Mouse (Mus musculus): ENCODE measurements at regions not wholly inside any gene's neighbourhood (a gene's known extent, or its start where the extent isn't known, plus 50 kb on each side); places are given as distances from the start of the nearest gene placed in this dataset.

- Histone ChIP-seq H3K9ac (ENCODE audit: insufficient read depth, low read depth, low read length, poor library complexity, severe bottlenecking) (no peak overlapping the region), H3K9me3 (ENCODE audit: control insufficient read depth, insufficient read depth, low read depth, low read length) (no peaks in the 10 kb centered on the region), H3K36me3 (ENCODE audit: control insufficient read depth, insufficient read depth, low read length, poor library complexity, severe bottlenecking) (no peaks in the 10 kb centered on the region), H3K4me1 (ENCODE audit: control insufficient read depth in 2 of 2, insufficient read depth in 2 of 2, low read length in 2 of 2, poor library complexity in 1 of 2) (no peaks in the 10 kb centered on the region), H3K27ac (ENCODE audit: insufficient read depth, low read depth, low read length, poor library complexity, severe bottlenecking) (no peak overlapping the region), H3K4me3 (ENCODE audit: insufficient read depth in 1 of 2, low read depth in 1 of 2, low read length in 2 of 2, poor library complexity in 1 of 2, severe bottlenecking in 1 of 2) (no peak overlapping the region)
- no peak for DNase-seq (ENCODE audit: low read depth, low spot score)
- no peak for TF ChIP-seq CHD2 (IDR thresholded peaks at IDR 0.05; ENCODE audit: low read depth, low read length)
- no peak for TF ChIP-seq MAFK (IDR thresholded peaks at IDR 0.05; ENCODE audit: insufficient read depth, low read depth, low read length)
- TF ChIP-seq HCFC1 (IDR thresholded peaks at IDR 0.05; ENCODE audit: borderline replicate concordance, insufficient read depth, low read length) = no peak
- no peak for TF ChIP-seq ZC3H11A (IDR thresholded peaks at IDR 0.05; ENCODE audit: borderline replicate concordance, low read depth, low read length)
- TF ChIP-seq ZNF384 (IDR thresholded peaks at IDR 0.05; ENCODE audit: low read depth, low read length) = no peak
- in situ Hi-C loops (cut with MboI; ENCODE audit: low sequenced_read_pairs in 2 of 2, unreplicated experiment in 2 of 2) = no loop called here
These were observed 214.7 kb downstream of the Rplp1 start for GRCm38 (mm10) chr9:61699618-61700017.

GRCm38 (mm10) chr9:61697959-61698358 is 216.4 kb downstream of the Rplp1 start:
- in situ Hi-C loops (cut with MboI; ENCODE audit: low sequenced_read_pairs in 2 of 2, unreplicated experiment in 2 of 2) = no loop called here
- Histone ChIP-seq H3K9ac (ENCODE audit: insufficient read depth, low read depth, low read length, poor library complexity, severe bottlenecking) (no peak overlapping the region), H3K36me3 (ENCODE audit: control insufficient read depth, insufficient read depth, low read length, poor library complexity, severe bottlenecking) (no peaks in the 10 kb centered on the region), H3K4me1 (ENCODE audit: control insufficient read depth in 2 of 2, insufficient read depth in 2 of 2, low read length in 2 of 2, poor library complexity in 1 of 2) (no peaks in the 10 kb centered on the region), H3K4me3 (ENCODE audit: insufficient read depth in 1 of 2, low read depth in 1 of 2, low read length in 2 of 2, poor library complexity in 1 of 2, severe bottlenecking in 1 of 2) (no peak overlapping the region), H3K9me3 (ENCODE audit: control insufficient read depth, insufficient read depth, low read depth, low read length) (no peaks in the 10 kb centered on the region), H3K27ac (ENCODE audit: insufficient read depth, low read depth, low read length, poor library complexity, severe bottlenecking) (no peak overlapping the region)
- TF ChIP-seq ZC3H11A (IDR thresholded peaks at IDR 0.05; ENCODE audit: borderline replicate concordance, low read depth, low read length) (peak; percentile 86; the same call in 1 of the 2 replicates), MAFK (IDR thresholded peaks at IDR 0.05; ENCODE audit: insufficient read depth, low read depth, low read length) (no peak)
- peak; percentile 71 for DNase-seq (ENCODE audit: low read depth, low spot score)

DNA sequence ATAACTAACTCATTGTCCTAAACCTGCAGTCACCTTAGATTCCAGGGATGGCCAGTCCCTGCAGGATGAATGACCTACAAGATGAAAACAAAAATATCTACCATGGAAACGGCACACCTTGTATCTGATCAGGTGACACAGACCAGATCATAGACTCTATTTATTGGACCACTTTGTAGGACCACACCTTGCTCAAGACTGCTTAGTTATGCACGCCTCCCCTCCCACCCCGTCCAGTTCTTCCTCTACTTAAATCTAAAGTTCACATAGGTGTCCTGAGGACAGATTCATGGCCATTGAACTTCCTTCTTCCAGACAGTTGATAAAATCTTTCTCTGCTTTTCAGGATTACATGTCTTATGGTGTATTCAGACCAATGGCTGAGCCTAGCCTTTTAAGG is 217.5 kb downstream of the Rplp1 start:
- in situ Hi-C loops (cut with MboI; ENCODE audit: low sequenced_read_pairs in 2 of 2, unreplicated experiment in 2 of 2) = no loop called here
- TF ChIP-seq CHD2 (IDR thresholded peaks at IDR 0.05; ENCODE audit: low read depth, low read length) = no peak
- no peak for TF ChIP-seq ZNF384 (IDR thresholded peaks at IDR 0.05; ENCODE audit: low read depth, low read length)
- no peak for TF ChIP-seq ZC3H11A (IDR thresholded peaks at IDR 0.05; ENCODE audit: borderline replicate concordance, low read depth, low read length)
- TF ChIP-seq MAFK (IDR thresholded peaks at IDR 0.05; ENCODE audit: insufficient read depth, low read depth, low read length) = no peak
- no peak for TF ChIP-seq HCFC1 (IDR thresholded peaks at IDR 0.05; ENCODE audit: borderline replicate concordance, insufficient read depth, low read length)
- Histone ChIP-seq H3K4me1 (ENCODE audit: control insufficient read depth in 2 of 2, insufficient read depth in 2 of 2, low read length in 2 of 2, poor library complexity in 1 of 2) (no peaks in the 10 kb centered on the region), H3K9me3 (ENCODE audit: control insufficient read depth, insufficient read depth, low read depth, low read length) (no peaks in the 10 kb centered on the region), H3K36me3 (ENCODE audit: control insufficient read depth, insufficient read depth, low read length, poor library complexity, severe bottlenecking) (no peaks in the 10 kb centered on the region), H3K27ac (ENCODE audit: insufficient read depth, low read depth, low read length, poor library complexity, severe bottlenecking) (no peak overlapping the region), H3K4me3 (ENCODE audit: insufficient read depth in 1 of 2, low read depth in 1 of 2, low read length in 2 of 2, poor library complexity in 1 of 2, severe bottlenecking in 1 of 2) (no peak overlapping the region), H3K9ac (ENCODE audit: insufficient read depth, low read depth, low read length, poor library complexity, severe bottlenecking) (no peak overlapping the region)
- no peak for DNase-seq (ENCODE audit: low read depth, low spot score)

DNA sequence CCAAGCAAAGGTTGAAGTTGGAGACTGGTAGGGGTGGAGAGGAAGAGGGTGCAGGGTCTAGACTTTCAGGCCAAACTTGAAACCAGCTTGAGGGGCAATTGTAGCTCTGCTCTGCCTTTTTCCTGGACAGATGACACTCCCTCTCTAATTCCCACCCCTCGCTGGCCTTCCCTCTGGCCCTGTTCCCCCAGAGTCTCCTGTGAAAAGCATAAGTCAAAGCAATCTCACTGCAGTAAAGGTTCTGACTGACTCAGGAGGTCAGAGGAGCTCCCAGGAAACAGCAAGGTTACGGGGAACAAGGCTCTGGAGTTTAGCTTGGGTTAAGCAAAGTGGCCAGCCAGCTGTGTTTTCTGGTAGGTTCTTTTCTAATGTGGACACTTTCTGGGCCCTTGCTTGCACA is 218.5 kb downstream of the Rplp1 start:
- Histone ChIP-seq H3K27ac (ENCODE audit: insufficient read depth, low read depth, low read length, poor library complexity, severe bottlenecking) (no peak overlapping the region), H3K9me3 (ENCODE audit: control insufficient read depth, insufficient read depth, low read depth, low read length) (no peaks in the 10 kb centered on the region), H3K36me3 (ENCODE audit: control insufficient read depth, insufficient read depth, low read length, poor library complexity, severe bottlenecking) (no peaks in the 10 kb centered on the region), H3K9ac (ENCODE audit: insufficient read depth, low read depth, low read length, poor library complexity, severe bottlenecking) (no peak overlapping the region), H3K4me1 (ENCODE audit: control insufficient read depth in 2 of 2, insufficient read depth in 2 of 2, low read length in 2 of 2, poor library complexity in 1 of 2) (no peaks in the 10 kb centered on the region), H3K4me3 (ENCODE audit: insufficient read depth in 1 of 2, low read depth in 1 of 2, low read length in 2 of 2, poor library complexity in 1 of 2, severe bottlenecking in 1 of 2) (no peak overlapping the region)
- in situ Hi-C loops (cut with MboI; ENCODE audit: low sequenced_read_pairs in 2 of 2, unreplicated experiment in 2 of 2) = no loop called here
- TF ChIP-seq MAFK (IDR thresholded peaks at IDR 0.05; ENCODE audit: insufficient read depth, low read depth, low read length) (no peak), CHD2 (IDR thresholded peaks at IDR 0.05; ENCODE audit: low read depth, low read length) (no peak), ZNF384 (IDR thresholded peaks at IDR 0.05; ENCODE audit: low read depth, low read length) (no peak), ZC3H11A (IDR thresholded peaks at IDR 0.05; ENCODE audit: borderline replicate concordance, low read depth, low read length) (no peak)
- no peak for DNase-seq (ENCODE audit: low read depth, low spot score)

DNA sequence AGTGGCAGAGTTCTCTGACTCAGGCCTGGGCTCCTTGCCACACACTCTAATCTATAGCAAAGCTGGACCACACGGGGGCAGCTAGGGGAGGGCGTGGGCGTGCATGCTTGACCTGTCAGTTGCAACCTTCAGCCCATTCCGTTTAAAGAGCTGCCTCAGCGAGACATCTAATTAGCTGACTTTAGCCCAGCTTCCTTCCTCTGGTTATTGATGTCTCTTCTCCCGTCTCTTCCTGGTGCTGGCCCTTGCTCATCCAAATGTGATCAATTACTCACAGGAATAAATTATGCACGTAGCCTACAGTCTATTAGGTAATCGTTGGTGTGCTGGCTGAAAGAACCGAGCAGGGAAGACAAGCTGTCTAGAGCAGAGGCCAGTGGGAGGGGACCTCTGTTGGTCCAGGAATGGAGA is 219.0 kb downstream of the Rplp1 start:
- H3K27ac ChIP-seq (ENCODE audit: insufficient read depth, low read depth, low read length, poor library complexity, severe bottlenecking) = no peak overlapping the region
- in situ Hi-C loops (cut with MboI; ENCODE audit: low sequenced_read_pairs in 2 of 2, unreplicated experiment in 2 of 2) = no loop called here
- H3K9ac ChIP-seq (ENCODE audit: insufficient read depth, low read depth, low read length, poor library complexity, severe bottlenecking) = no peak overlapping the region
- no peaks in the 10 kb centered on the region for H3K9me3 ChIP-seq (ENCODE audit: control insufficient read depth, insufficient read depth, low read depth, low read length)
- TF ChIP-seq ZC3H11A (IDR thresholded peaks at IDR 0.05; ENCODE audit: borderline replicate concordance, low read depth, low read length) (no peak), HCFC1 (IDR thresholded peaks at IDR 0.05; ENCODE audit: borderline replicate concordance, insufficient read depth, low read length) (no peak), CHD2 (IDR thresholded peaks at IDR 0.05; ENCODE audit: low read depth, low read length) (no peak), ZNF384 (IDR thresholded peaks at IDR 0.05; ENCODE audit: low read depth, low read length) (no peak), MAFK (IDR thresholded peaks at IDR 0.05; ENCODE audit: insufficient read depth, low read depth, low read length) (no peak)
- H3K4me3 ChIP-seq (ENCODE audit: insufficient read depth in 1 of 2, low read depth in 1 of 2, low read length in 2 of 2, poor library complexity in 1 of 2, severe bottlenecking in 1 of 2) = no peak overlapping the region
- no peaks in the 10 kb centered on the region for H3K4me1 ChIP-seq (ENCODE audit: control insufficient read depth in 2 of 2, insufficient read depth in 2 of 2, low read length in 2 of 2, poor library complexity in 1 of 2)
- no peaks in the 10 kb centered on the region for H3K36me3 ChIP-seq (ENCODE audit: control insufficient read depth, insufficient read depth, low read length, poor library complexity, severe bottlenecking)
- DNase-seq (ENCODE audit: low read depth, low spot score) = no peak
